Mouse (Mus musculus): ENCODE measurements around the gene Akap13.

Akap13 gene

DNA sequence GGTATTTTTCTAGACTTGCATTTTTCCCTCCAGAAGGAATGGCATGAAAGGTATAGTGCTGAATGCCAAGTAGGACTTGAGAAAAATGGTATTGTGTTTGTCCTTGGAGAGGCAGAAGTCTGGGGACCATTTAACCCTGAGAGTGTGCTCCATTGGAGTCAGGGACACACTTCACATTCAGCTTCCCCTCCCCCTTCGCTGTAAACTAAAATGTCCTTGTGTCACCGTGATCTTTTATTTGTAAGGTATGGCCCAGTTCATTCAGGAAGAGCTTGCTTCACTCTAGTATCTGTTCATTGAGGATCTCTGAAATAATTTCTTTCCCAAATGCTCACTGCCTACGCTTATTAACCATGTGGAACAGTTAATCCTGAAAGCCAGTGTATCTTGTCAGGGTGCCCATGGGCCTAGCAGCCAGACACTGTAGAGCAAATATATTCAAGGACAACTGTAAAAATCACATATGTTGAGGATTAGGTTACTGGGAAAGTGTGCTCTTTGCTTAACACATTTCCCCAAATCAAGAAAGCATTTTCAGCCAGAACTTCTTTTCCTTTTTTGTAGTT lies 165.1 kb downstream of the Akap13 start:
- no peak for ATAC-seq (ENCODE audit: insufficient number of reproducible peaks, low FRiP score, low TSS enrichment)

- ATAC-seq (ENCODE audit: insufficient number of reproducible peaks, low FRiP score, low TSS enrichment): no peak
These were observed 165.6 kb downstream of the Akap13 start for GRCm38 (mm10) chr7:75620976-75621375.

- no peak for ATAC-seq (ENCODE audit: insufficient number of reproducible peaks, low FRiP score, low TSS enrichment)
These were observed 172.5 kb downstream of the Akap13 start for GRCm38 (mm10) chr7:75627831-75628230.

GRCm38 (mm10) chr7:75629669-75630068 lies 174.3 kb downstream of the Akap13 start:
- ATAC-seq (ENCODE audit: insufficient number of reproducible peaks, low FRiP score, low TSS enrichment): no peak

- ATAC-seq (ENCODE audit: insufficient number of reproducible peaks, low FRiP score, low TSS enrichment): no peak
These were observed 177.6 kb downstream of the Akap13 start for GRCm38 (mm10) chr7:75632941-75633340.

DNA sequence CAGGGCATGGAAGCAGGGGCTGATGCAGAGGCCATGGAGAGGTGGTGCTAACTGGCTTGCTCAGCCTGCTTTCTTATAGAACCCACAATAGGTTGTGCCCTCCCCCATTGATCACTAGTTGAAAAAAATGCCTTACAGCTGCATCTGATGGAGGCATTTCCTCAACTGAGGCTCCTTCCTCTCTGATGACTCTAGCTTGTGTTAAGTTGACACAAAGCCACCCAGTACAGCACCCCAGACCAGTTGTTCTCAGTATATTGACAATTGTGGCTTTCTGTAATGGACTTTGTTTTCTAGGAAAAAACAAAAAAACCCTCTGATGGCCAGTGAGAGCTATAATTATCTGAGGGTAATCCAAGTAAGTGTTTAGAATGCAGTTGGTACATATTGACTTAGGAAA lies 178.1 kb downstream of the Akap13 start:
- ATAC-seq (ENCODE audit: insufficient number of reproducible peaks, low FRiP score, low TSS enrichment): no peak

- ATAC-seq (ENCODE audit: insufficient number of reproducible peaks, low FRiP score, low TSS enrichment): no peak
These were observed 178.6 kb downstream of the Akap13 start for GRCm38 (mm10) chr7:75633807-75634526.

- ATAC-seq (ENCODE audit: insufficient number of reproducible peaks, low FRiP score, low TSS enrichment): no peak
These were observed 183.4 kb downstream of the Akap13 start for GRCm38 (mm10) chr7:75638769-75639168.

- ATAC-seq (ENCODE audit: insufficient number of reproducible peaks, low FRiP score, low TSS enrichment): no peak
These were observed 184.2 kb downstream of the Akap13 start for GRCm38 (mm10) chr7:75639541-75639940.

DNA sequence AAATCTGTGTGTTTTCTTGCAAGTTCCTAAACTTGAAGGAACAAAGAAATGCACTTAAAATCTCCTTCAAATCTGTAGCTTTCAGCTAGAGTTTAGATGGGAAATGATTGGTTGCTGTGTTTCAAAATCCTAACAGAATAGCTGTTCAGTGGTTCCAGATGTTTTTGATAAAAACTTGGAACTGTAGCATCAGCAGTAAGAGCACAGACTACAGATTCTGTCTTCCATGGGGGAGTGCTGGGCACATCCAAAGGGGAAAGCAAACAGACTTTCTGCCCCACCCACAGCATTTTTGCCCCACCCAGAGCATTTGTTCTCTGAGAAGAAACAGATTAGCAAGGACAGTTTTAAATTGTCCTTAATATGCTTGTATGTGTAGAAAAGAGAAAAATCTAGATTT lies 184.7 kb downstream of the Akap13 start:
- ATAC-seq (ENCODE audit: insufficient number of reproducible peaks, low FRiP score, low TSS enrichment): no peak

GRCm38 (mm10) chr7:75640671-75641070 lies 185.3 kb downstream of the Akap13 start:
- no peak for ATAC-seq (ENCODE audit: insufficient number of reproducible peaks, low FRiP score, low TSS enrichment)

DNA sequence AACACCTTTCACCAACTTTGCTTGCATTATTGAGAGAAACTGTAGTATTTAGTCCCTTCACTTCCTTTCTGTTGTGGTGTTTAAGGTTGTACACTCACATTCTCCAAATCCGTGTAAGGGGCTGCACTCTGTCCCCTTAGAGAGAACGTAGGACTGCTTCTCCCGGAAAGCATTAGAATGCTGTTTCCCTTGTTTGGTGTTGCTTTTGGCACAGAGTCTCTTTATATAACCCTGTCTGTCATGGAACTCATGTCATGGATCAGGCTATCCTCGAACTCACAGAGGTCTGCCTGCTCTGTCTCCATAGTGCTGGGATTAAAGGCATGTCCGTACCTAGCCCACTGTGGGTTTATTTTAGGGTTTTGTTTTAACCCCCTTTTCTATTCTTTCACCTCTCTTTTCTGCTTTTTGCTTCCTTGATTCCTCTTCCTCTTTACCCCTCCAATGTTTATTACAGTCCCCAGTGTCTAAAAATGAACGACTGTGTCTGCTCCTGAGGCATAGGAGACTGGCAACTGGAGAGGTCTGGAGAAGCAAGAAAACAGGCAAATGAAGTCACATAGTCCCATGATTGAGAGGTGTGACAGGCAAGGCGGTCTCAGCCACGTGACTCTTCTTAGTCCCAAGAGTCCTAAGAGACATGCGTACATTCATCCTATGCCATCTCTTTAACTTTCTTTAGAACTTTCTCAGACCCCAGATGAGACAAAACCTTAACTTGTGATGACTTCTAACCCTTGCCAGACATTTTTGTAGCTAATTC lies 186.3 kb downstream of the Akap13 start:
- no peak for ATAC-seq (ENCODE audit: insufficient number of reproducible peaks, low FRiP score, low TSS enrichment)

DNA sequence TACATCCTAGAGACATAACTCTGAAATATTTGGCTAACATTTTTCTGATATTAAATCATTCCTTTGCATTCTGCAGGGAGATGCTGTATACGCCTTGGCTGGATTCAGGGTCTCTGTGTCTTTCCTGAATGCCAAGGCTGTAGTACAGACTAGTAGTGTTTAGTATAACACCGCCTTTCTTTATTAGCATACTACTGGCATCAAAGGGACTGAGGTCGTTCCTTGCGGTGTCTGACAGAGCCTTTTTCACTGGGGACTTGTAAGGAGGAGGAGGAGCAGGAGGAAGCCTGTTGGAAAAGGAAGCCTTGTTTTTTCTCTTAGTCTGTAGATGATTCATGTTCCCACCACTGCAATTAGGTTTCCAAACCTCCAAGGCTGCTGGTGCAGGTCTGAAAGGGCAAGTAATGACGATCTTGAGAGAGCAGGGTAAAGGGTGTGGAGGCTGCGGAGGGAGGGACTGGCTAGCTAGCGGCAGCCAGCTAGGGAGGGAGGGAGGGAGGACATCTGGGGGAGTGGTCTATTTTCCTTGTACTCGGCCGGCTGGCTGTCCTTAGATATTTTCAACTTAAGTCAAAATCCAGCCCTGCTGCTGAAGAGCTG lies 186.9 kb downstream of the Akap13 start:
- no peak for ATAC-seq (ENCODE audit: insufficient number of reproducible peaks, low FRiP score, low TSS enrichment)

DNA sequence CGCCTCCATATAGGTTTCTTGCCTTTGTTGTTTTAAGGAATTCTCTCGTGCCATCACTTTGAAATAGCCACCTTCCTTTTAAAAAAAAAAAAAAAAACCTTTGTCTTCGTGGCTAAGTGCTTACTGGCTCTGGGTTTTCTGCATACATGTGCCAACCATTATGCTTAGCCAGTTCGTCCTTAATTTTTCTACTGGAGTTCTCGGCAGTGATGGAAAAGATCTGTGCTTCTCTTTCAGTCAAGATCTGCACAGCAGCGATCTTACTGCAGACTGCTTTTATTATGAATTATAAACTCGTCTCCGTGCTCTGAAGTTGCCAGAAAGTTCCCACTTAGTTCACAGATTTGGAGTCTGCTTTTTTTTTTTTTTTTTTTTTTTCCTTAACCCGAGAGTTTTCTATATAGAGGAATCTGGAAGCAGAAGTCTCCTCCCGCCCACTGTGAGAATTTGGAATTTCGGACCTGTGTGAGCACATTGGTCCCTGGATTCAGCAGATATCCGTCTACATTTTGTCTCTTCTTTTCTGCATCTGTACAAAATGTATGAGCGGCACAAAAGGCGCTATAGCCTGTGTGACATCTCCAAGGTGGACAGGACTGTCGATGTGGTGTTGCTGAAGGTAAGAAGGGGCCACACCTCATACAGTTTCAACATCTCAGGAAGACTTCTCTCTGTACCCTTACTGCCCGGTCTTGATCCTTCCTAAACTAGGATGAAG lies 187.7 kb downstream of the Akap13 start:
- no peak for ATAC-seq (ENCODE audit: insufficient number of reproducible peaks, low FRiP score, low TSS enrichment)

DNA sequence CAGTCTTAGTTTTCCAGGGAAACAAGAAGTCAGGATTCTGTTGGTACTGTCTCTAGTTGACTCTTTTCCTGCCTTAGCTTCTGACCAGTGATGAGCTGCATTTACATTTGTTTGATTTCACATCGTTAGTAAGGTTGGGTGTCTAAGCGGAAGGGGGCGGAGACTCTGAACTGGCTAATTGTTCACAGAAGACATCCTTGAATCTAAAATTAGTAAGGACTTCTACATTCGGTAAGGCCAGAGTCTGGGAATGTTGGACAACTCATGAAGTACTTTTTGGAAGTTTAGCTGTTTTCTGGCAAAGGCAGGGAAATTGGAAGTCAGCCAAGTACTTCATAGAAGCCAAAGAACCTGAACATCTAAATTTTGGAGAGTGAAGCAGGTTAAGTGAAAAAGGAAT lies 188.7 kb downstream of the Akap13 start:
- ATAC-seq (ENCODE audit: insufficient number of reproducible peaks, low FRiP score, low TSS enrichment): no peak

DNA sequence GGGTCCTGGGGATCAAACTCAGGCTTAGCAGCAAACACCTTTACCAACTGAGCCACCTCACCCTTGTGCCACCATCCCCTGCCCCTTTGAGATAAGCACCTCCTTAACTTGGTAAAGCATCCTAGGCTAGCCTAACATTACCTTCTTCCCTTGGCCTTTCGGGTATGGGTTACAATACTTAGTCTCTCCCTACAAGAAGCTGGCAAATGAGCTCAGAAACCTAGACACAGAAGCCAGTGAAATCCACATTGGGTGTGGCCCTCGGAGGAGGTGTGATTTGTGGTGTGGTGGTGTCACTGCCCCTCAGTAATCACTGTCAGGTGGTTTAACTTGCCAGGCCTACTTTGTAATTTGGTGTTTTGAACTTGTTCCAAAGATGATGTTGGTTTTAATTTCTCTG lies 189.3 kb downstream of the Akap13 start:
- ATAC-seq (ENCODE audit: insufficient number of reproducible peaks, low FRiP score, low TSS enrichment): no peak

GRCm38 (mm10) chr7:75645156-75645933 lies 190.0 kb downstream of the Akap13 start:
- no peak for ATAC-seq (ENCODE audit: insufficient number of reproducible peaks, low FRiP score, low TSS enrichment)

DNA sequence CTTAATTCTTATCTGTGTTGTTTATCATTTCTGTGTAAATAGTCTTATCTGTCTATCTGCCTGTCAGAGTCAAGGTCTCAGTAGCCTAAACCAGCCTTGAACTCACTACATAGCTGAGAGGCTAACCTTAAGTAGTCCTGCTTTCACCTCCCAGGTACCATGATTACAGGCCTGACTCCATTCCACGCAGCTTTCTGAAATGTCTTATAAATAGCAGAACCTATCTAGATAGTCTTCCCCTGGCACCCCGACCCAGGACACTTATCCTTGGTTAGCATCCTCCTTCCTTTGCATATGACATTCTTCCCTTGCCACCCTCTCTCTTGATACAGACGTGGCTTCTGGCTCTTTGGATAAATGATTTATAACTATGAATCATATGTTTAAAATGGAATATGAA lies 192.7 kb downstream of the Akap13 start:
- ATAC-seq (ENCODE audit: insufficient number of reproducible peaks, low FRiP score, low TSS enrichment): no peak

DNA sequence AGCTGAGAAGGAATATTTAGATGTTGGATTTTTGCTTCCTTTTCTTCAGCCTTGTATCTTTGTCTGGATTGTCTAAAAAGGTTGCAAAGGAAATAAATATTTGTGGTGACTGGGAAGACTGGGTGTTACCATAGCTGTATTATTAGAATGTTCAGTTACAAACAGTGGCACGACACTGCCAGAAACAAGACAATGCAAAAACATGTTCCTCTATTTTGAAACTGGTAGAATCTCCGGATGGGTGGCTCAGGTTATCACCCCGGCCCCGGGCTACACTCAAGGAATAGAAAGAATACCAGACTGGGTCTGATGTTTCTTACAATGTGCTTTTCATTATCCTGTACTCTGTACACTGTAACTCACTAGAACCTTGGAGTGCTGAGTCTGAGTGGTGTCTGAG lies 193.6 kb downstream of the Akap13 start:
- no peak for ATAC-seq (ENCODE audit: insufficient number of reproducible peaks, low FRiP score, low TSS enrichment)

- ATAC-seq (ENCODE audit: insufficient number of reproducible peaks, low FRiP score, low TSS enrichment): no peak
These were observed 194.6 kb downstream of the Akap13 start for GRCm38 (mm10) chr7:75649966-75650365.
